1 mouse cellular context compared by ENCODE assay signal in genomic region chr13:62786135-62786493, GRCm38 (mm10).
TF ChIP-seq lines count a peak whose summit lies in the region.

No protein-coding gene starts in this region.

TF ChIP-seq in CH12.LX, 34 proteins besides CTCF, POLR2A, EP300 and RAD21:
- 0 out of 2 replicates have a peak, but pooled peaks have one; percentile 19 for TF ChIP-seq SIN3A (IDR thresholded peaks at IDR 0.05; ENCODE audit: low read length)
TF ChIP-seq in CH12.LX: peak in this region for 1; not testable (repeated sequence) for 33.
